Mouse (Mus musculus) stomach, embryonic 14.5 days (tissue): ENCODE data around the gene Megf11. TPM values are rescaled to one million over a fixed set of nuclear protein-coding genes. Genes with fewer than 3 reads are reported as not detected.

ENCODE experiments used
- ATAC-seq: fragments of 200-750 bp; cut with Nextera tagmentation; 2 replicates; pipeline ENCODE4 v1.8.0; 2017; ENCODE audit warnings: low read depth, moderate TSS enrichment; ENCODE audit not compliant: insufficient number of reproducible peaks, insufficient read depth, low FRiP score
- H3K27ac ChIP-seq: fragments of 300-500 bp; sonication (generic); 2 replicates; pipeline ENCODE4 v1.5.1; 2014; ENCODE audit warnings: mild to moderate bottlenecking, low read length, moderate library complexity, mixed read lengths
- H3K27me3 ChIP-seq: fragments of 300-500 bp; sonication (generic); 2 replicates; pipeline ENCODE4 v1.6.1; 2014; ENCODE audit warnings: low read length, control low read depth, mixed read lengths; ENCODE audit not compliant: control insufficient read depth, insufficient read depth
- H3K36me3 ChIP-seq: fragments of 300-500 bp; sonication (generic); 2 replicates; pipeline ENCODE4 v1.6.1; 2014; ENCODE audit warnings: mild to moderate bottlenecking, control low read depth, low read length, moderate library complexity, mixed read lengths; ENCODE audit not compliant: control insufficient read depth, insufficient read depth
- H3K4me1 ChIP-seq: fragments of 300-500 bp; sonication (generic); 2 replicates; pipeline ENCODE4 v1.6.1; 2014; ENCODE audit warnings: low read length, control low read depth, mixed read lengths; ENCODE audit not compliant: control insufficient read depth, insufficient read depth
- H3K4me2 ChIP-seq: fragments of 300-500 bp; sonication (generic); replicated peaks from 2 replicates; pipeline ENCODE4 v1.6.1; 2014; ENCODE audit warnings: low read depth, low read length, control low read depth
- H3K4me3 ChIP-seq: fragments of 300-500 bp; sonication (generic); 2 replicates; pipeline ENCODE4 v1.5.1; 2014; ENCODE audit warnings: low read depth, low read length, control low read depth
- H3K9ac ChIP-seq: fragments of 300-500 bp; sonication (generic); replicated peaks from 2 replicates; pipeline ENCODE4 v1.6.1; 2014; ENCODE audit warnings: low read depth, mild to moderate bottlenecking, control low read depth, low read length, moderate library complexity, mixed read lengths
- H3K9me3 ChIP-seq: fragments of 300-500 bp; sonication (generic); 2 replicates; pipeline ENCODE4 v1.6.1; 2016; ENCODE audit warnings: low read depth, low read length, control low read depth; ENCODE audit not compliant: control insufficient read depth
- WGBS: fragments of 180-500 bp; shearing (Covaris S2); extraction: QIAGEN DNeasy Blood & Tissue Kit; methylation state at CpG from one replicate; pipeline ENCODE4 v1.1.7; 2014; 5-methylcytosine and 5-hydroxymethylcytosine counted together
- polyA plus RNA-seq: library from polyadenylated mRNA; unstranded; fragments of >200 nt; fragmentation: Nextera tagmentation; extraction: Ambion mirVana; gene quantifications from 2 replicates; pipeline ENCODE4 v1.2.1, GENCODE M21; 2014

Megf11 gene
- polyA plus RNA-seq, 1 experiment from 2014 or later = 1.9 TPM

DNA sequence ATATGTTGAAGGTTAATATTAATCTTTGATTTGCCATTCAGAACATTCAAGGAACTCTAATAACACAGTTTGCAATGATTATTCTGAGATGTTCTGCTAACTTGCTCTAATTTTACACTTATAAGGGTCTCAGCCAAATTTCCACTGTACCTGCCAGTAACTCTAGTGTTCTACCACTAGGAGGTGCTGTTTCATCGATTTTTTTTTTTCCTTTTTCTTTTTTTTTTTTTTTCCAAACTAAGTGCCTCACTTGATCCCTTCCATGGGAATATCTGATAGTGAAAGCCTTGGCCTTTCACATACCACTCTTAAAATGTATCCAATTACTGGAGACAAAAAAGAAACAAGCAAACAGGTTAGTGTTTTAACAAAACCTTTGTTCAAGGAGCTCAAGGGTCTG, 38.0 kb upstream of the Megf11 start:
- Histone ChIP-seq H3K4me1 (no peaks in the 10 kb centered on the region), H3K27ac (no peak overlapping the region), H3K27me3 (no peaks in the 10 kb centered on the region), H3K36me3 (no peaks in the 10 kb centered on the region), H3K9me3 (no peaks in the 10 kb centered on the region), H3K9ac (no peak overlapping the region), H3K4me3 (no peak overlapping the region), H3K4me2 (no peak overlapping the region)
- 0% methylated on average over 1 of the region's 1 CpGs for WGBS
- ATAC-seq = no peak

DNA sequence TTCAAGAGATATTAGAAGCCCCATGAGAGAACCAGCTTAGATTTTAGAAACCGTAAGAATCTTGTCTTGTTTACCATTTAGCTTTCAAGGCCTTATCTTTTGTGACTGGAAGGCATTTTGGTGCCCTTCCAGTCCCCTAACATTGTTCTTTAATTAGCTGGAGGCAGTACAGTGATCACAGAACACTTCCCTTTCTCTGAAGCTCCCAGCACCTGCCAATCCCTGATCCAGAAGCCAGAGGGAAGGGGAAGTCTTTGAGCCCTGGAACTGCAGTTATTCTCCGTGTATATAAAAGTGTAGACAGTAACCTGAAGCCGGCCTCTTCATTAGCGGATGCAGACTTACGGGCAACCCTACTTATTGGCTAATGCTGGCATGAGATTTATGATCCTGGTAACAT, 35.9 kb upstream of the Megf11 start:
- H3K36me3 ChIP-seq = no peaks in the 10 kb centered on the region
- WGBS = 41% methylated on average over 5 of the region's 5 CpGs
- H3K27me3 ChIP-seq = no peaks in the 10 kb centered on the region
- H3K27ac ChIP-seq = no peak overlapping the region
- no peak overlapping the region for H3K9ac ChIP-seq
- H3K9me3 ChIP-seq = no peaks in the 10 kb centered on the region
- no peak for ATAC-seq
- no peaks in the 10 kb centered on the region for H3K4me1 ChIP-seq
- H3K4me3 ChIP-seq = no peak overlapping the region
- H3K4me2 ChIP-seq = no peak overlapping the region

DNA sequence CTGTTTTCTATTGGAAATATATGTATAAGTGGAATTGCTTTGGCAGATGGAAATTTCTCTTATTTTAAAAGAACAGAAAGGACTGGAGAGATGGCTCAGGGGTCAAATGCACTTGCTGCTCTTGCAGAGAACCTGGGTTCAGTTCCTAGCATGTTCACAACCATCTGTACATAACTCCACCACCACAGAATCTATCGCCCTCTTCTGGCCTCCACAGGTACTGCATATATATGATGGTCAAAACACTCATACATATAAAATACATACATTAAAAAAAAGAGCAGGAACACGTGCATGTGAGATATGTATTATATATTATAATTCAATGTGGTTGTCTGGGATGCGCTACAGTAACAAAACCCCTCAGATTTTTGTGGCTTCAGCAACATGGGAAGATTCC, 34.2 kb upstream of the Megf11 start:
- H3K36me3 ChIP-seq = no peaks in the 10 kb centered on the region
- H3K4me3 ChIP-seq = no peak overlapping the region
- no peaks in the 10 kb centered on the region for H3K27me3 ChIP-seq
- 43% methylated on average over 3 of the region's 3 CpGs for whole genome bisulfite sequencing
- H3K9me3 ChIP-seq = no peaks in the 10 kb centered on the region
- no peak for ATAC-seq
- no peak overlapping the region for H3K27ac ChIP-seq
- no peak overlapping the region for H3K9ac ChIP-seq
- no peaks in the 10 kb centered on the region for H3K4me1 ChIP-seq
- no peak overlapping the region for H3K4me2 ChIP-seq

DNA sequence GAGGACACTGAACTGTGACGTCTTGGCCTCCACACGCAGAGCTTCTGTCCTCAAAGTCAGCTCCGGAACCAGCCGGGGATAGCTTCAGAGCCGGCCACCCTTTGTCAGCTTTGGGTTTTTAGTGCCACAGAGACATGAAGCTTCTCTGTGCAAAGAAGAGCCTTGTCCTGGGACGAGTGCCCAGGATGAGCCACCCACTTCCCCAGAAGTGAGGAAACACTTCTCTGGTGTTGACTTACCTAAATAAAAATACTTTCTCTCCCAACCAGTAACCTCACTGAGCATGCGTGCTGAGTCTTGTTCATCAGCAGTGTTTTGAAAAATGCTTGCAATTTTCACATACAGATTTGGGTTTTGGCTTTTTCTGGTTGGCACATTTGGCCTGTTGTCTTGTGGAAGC, 29.8 kb upstream of the Megf11 start:
- Histone ChIP-seq H3K27me3 (no peaks in the 10 kb centered on the region), H3K4me1 (no peaks in the 10 kb centered on the region), H3K9ac (no peak overlapping the region), H3K27ac (no peak overlapping the region), H3K9me3 (no peaks in the 10 kb centered on the region), H3K4me3 (no peak overlapping the region), H3K36me3 (no peaks in the 10 kb centered on the region), H3K4me2 (no peak overlapping the region)
- WGBS = 85% methylated on average over 7 of the region's 7 CpGs
- no peak for ATAC-seq

DNA sequence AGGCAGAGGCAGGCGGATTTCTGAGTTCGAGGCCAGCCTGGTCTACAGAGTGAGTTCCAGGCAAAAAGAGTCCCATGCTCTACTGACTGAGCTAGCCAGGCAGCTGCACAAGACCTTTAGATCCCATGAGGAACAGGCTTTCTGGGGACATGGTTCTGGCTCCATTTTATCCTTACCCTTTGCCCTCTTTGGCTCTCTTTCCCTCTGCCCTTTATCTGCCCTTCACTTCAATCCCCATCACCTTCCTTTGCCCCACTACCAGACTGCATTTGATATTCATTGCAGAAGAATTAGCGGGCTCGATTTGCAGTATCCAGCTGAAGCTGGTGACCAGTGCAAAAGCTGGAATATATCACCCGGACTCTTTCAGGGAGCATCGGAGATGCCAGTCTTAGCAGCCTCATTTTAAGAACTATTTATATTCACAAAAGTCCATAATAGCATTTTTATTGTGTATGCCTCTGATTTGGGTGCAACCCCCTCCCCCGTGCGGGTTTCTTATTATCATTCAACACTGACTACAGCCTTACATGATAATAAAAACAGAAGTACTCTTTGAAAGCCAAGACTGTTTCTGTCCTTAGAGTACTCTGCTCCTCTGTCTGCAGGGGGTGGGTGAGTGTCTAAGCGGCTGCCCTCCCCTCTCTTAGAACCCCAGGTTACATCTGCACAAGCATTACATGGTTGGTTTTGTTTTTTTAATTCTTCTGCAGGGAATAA, 24.0 kb upstream of the Megf11 start:
- H3K27ac ChIP-seq = no peak overlapping the region
- H3K9ac ChIP-seq = no peak overlapping the region
- H3K4me3 ChIP-seq = no peak overlapping the region
- ATAC-seq = no peak
- 88% methylated on average over 9 of the region's 9 CpGs for WGBS
- H3K36me3 ChIP-seq = no peaks in the 10 kb centered on the region
- no peaks in the 10 kb centered on the region for H3K4me1 ChIP-seq
- H3K27me3 ChIP-seq = no peaks in the 10 kb centered on the region
- no peak overlapping the region for H3K4me2 ChIP-seq
- no peaks in the 10 kb centered on the region for H3K9me3 ChIP-seq

DNA sequence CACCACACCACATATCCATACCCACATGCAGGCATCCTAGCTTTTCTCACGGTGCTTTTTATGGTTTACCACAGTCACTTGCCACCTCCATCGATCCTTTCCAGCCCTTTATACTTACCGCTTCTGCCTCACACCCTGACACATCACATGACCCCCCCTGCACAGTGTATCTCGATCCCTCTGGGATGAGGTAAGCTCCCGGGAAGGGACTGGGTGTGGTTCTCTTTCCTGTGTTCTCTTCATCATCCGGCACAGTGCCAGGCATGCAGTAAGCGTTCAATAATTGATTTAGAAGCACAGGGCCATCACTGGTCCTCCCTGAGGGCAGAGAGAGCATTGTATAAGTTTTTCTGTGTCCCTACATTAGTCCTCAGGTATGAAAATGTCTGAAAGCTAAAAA, 15.6 kb upstream of the Megf11 start:
- Histone ChIP-seq H3K4me3 (no peak overlapping the region), H3K9me3 (no peaks in the 10 kb centered on the region), H3K36me3 (no peaks in the 10 kb centered on the region), H3K4me2 (no peak overlapping the region), H3K4me1 (no peaks in the 10 kb centered on the region), H3K27ac (no peak overlapping the region), H3K9ac (no peak overlapping the region), H3K27me3 (no peaks in the 10 kb centered on the region)
- 52% methylated on average over 7 of the region's 7 CpGs for WGBS
- ATAC-seq = no peak

DNA sequence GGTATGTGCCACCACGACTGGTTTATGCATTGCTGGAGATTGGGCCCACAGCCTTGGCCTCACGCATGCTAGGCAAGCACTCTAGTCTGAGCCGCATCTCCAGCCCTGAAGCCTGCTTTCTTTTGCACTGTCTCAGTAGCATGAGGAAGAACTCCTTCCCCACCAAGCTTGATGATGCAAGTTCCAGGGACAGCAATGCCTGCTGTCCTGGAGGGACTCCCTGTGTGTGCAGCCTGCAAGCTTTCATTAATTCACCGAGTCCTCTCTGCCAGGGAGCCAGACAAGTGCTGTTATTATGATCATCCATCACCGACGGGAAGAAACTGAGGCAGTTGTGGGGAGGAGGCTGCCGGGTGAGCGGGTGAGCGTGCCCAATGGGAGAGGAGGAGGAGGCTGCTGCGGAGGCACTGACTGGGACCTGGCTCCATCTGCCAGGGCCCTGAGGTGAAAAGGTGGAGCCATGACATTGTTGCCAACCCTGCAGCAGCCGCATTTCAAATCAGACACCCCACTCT, 14.1 kb upstream of the Megf11 start:
- no peak for ATAC-seq
- H3K9ac ChIP-seq = no peak overlapping the region
- H3K4me3 ChIP-seq = no peak overlapping the region
- 43% methylated on average over 11 of the region's 11 CpGs for WGBS
- H3K36me3 ChIP-seq = no peaks in the 10 kb centered on the region
- no peaks in the 10 kb centered on the region for H3K9me3 ChIP-seq
- H3K4me2 ChIP-seq = no peak overlapping the region
- no peaks in the 10 kb centered on the region for H3K27me3 ChIP-seq
- no peaks in the 10 kb centered on the region for H3K4me1 ChIP-seq
- no peak overlapping the region for H3K27ac ChIP-seq

DNA sequence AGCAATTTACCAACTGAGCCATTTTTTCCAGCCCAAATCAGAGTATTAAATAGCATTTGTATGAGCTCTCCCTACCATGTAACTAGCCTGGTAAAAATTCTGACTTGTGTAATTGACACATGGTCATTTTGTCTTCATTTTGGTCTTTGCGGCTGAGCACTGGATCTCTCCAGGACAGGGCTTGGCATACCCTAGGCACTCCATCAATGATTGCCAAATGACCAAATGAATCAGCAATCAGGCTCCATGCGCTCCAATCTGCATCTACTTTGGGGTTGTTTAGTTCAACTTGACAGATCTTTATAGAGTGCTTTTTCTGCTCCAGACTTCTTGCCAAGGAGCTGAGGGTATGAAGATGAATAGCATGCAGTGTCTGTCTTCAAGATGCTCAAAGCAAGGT, 9.0 kb upstream of the Megf11 start:
- Histone ChIP-seq H3K4me2 (no peak overlapping the region), H3K27ac (no peak overlapping the region), H3K4me3 (no peak overlapping the region), H3K4me1 (no peaks in the 10 kb centered on the region), H3K9me3 (no peaks in the 10 kb centered on the region; the same call in 1 of the 2 replicates), H3K27me3 (no peaks in the 10 kb centered on the region), H3K36me3 (no peaks in the 10 kb centered on the region), H3K9ac (no peak overlapping the region)
- 64% methylated on average over 2 of the region's 2 CpGs for WGBS
- ATAC-seq = no peak
